Mouse (Mus musculus) lung, postnatal 0 days (tissue): ENCODE results near the gene Coro1b.
A peak's percentile ranks its signal among the peaks of the same experiment; 100 is the strongest.

Experiments used
- CTCF ChIP-seq: IDR thresholded peaks from 2 replicates; pipeline ENCODE4 v1.5.1; 2016; ENCODE audit warnings: antibody characterized with exemption, mild to moderate bottlenecking
- EP300 ChIP-seq: IDR thresholded peaks from 2 replicates; pipeline ENCODE4 v1.6.1; 2016; ENCODE audit warnings: antibody characterized with exemption, mild to moderate bottlenecking, control low read depth

- TF ChIP-seq EP300, result no peak
- peak; percentile 28; the same call in 1 of the 2 replicates for TF ChIP-seq CTCF
Measured at GRCm38 (mm10) chr19:4203148-4203547, 54.7 kb downstream of the Coro1b start.
